Mouse (Mus musculus) cerebellum, adult 2 months (tissue): ENCODE measurements around the gene Fuca2. TPM values are rescaled to one million over a fixed set of nuclear protein-coding genes. Genes with fewer than 3 reads are reported as not detected.

Source experiments
- DNase-seq, 2 experiments: peaks; one replicate each; pipeline ENCODE4 v3.0.0; 2021
- H3K27ac ChIP-seq: fragments of 200-500 bp; 2 replicates; pipeline ENCODE4 v1.5.1; 2012; ENCODE audit warnings: low read length, control low read depth, inconsistent platforms; ENCODE audit not compliant: insufficient read depth
- H3K27me3 ChIP-seq: fragments of 200-500 bp; 2 replicates; pipeline ENCODE4 v1.6.1; 2012; ENCODE audit warnings: inconsistent platforms, mild to moderate bottlenecking, low read length, moderate library complexity; ENCODE audit not compliant: control insufficient read depth, insufficient read depth
- H3K4me1 ChIP-seq: fragments of 200-500 bp; 2 replicates; pipeline ENCODE4 v1.6.1; 2011; ENCODE audit warnings: low read length; ENCODE audit not compliant: control insufficient read depth, insufficient read depth
- H3K4me3 ChIP-seq: fragments of 200-500 bp; replicated peaks from 2 replicates; pipeline ENCODE3; 2011; ENCODE audit warnings: mild to moderate bottlenecking, low read depth, low read length, control low read depth; ENCODE audit not compliant: insufficient read depth
- CTCF ChIP-seq: fragments of 200-500 bp; IDR thresholded peaks from 2 replicates; pipeline ENCODE4 v1.5.1; 2011; ENCODE audit warnings: low read depth, mild to moderate bottlenecking, control low read depth, low read length, moderate library complexity, borderline replicate concordance; ENCODE audit not compliant: insufficient read depth
- POLR2A ChIP-seq: fragments of 200-500 bp; IDR thresholded peaks from 2 replicates; pipeline ENCODE4 v1.6.1; 2011; ENCODE audit warnings: low read length, control low read depth, borderline replicate concordance; ENCODE audit not compliant: insufficient read depth
- WGBS: fragments of 180-500 bp; shearing (Covaris S2); methylation state at CpG from one replicate; pipeline ENCODE4 v1.1.7; 2018; 5-methylcytosine and 5-hydroxymethylcytosine counted together
- polyA plus RNA-seq: library from polyadenylated mRNA; depleted of rRNA; stranded (reverse); fragments of >200 nt; gene quantifications from 2 replicates; pipeline ENCODE4 v1.2.3, GENCODE M21; 2012

The Fuca2 gene
- polyA plus RNA-seq, 1 experiment: 48.0 TPM

DNA sequence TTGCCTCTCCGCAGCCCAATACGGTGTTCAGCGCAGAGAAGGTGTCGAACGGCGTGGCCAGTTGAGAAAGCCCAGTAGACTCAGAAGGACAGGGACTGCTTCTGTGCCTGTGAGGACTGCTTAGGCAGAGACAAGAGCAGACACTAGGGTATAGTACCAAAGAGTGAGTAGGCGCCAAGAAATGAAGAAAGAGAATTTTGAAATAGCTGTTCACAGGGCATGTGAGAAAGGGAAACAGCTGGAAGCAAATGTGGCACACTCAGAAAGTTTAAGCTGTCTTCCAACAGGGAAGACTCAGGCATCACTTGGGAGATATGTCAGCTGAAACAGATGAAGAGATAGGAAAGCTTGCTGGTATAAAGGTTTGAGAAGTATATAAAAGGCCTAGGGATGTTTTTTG lies 37.4 kb downstream of the Fuca2 start:
- no peak overlapping the region for H3K4me3 ChIP-seq
- no peak for TF ChIP-seq CTCF
- TF ChIP-seq POLR2A: no peak
- no peaks in the 10 kb centered on the region for H3K4me1 ChIP-seq
- H3K27ac ChIP-seq: no peak overlapping the region
- no peaks in the 10 kb centered on the region for H3K27me3 ChIP-seq
- no peak for DNase-seq
- 97% methylated on average over 7 of the region's 7 CpGs for WGBS

DNA sequence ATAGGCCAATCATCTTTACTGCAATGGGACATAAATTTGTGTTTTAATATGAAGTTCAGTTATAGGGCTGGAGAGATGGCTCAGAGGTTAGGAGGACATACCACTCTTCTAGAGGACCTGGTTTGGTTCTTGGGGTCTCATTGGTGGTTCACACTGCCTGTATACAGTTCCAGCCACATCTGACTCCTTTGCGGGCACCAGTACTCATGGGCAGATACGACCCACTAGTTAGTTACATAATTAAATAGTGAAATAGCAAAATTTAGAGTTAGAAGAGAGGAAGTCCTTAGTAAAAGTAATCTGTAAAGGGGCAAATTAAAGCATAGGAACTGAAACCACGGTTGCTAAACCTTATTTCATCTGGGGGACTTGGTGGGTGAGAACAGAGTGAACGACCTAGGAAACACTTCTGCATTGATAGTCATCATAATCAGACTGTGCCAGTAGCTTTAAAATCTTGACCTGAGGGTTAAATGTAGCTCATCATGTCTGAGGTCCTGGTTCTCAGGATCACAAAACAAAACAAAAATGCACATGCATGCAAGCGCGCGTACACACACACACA lies 40.5 kb downstream of the Fuca2 start:
- Histone ChIP-seq H3K27ac (no peak overlapping the region), H3K4me3 (no peak overlapping the region), H3K27me3 (no peaks in the 10 kb centered on the region), H3K4me1 (no peaks in the 10 kb centered on the region)
- TF ChIP-seq CTCF (no peak), POLR2A (no peak)
- 93% methylated on average over 7 of the region's 7 CpGs for WGBS
- no peak for DNase-seq

DNA sequence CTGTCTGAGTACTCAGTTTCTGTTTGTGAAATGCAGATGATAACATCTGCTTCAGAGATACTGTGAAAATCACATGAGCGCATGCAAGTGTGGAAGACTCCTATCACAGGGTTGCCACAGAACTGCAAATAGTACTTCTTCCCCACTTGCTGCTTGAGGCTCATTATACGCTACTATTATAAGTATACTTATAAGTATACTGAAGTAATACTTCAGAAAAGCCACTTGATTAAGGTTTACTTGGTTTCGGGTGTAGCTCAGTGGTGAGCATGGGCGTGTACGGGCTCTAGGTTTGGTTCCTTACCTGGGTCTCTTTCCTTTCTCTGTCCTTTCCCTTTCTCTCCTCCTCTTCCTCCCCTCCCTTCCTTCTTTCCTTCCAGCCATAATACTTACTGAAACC lies 42.4 kb downstream of the Fuca2 start:
- WGBS: 96% methylated on average over 5 of the region's 5 CpGs
- TF ChIP-seq CTCF (no peak), POLR2A (no peak)

DNA sequence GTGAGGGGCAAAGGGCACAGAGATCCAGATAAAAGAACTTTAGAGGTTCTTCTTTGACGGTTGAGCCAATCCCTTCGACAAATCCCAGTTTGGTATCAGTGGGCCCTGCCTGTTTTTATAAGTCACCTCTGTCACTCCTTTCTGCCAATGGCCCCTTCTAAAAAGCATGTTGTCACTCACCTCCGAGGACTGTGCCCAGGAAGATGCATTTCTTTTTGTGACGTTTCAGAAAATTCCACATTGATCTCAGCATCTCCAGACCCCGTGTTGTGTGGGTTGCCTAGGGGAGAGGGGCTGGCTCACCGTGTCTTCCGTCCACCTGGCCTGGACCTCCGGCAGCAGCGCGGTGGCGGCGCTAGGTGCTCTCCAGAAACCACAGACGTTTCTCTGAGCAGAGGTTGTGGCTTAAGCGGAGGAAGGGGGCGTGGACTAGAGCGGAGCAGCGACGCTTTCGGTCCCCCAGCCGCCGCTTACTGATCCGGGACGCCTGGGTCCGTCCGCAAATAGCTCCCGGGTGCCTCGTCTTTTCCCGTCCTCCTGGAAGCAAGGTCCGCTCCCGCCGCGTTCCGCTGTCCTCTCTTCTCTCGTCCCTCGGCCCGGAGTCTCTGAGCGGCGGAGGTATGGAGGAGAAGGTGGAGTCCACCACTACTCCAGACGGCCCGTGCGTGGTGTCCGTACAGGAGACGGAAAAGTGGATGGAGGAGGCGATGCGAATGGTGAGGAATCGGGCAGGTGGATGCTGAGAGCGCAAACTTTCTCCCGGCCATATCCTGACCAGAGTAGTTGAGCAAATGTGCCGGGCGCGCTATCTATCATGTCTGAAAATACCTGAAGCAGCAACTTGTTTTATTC lies 53.5 kb downstream of the Fuca2 start, which contains the start of the genes Adat2 and Pex3:
Adat2 (plus strand) TSS at position 249 of the 852 bp plus-strand sequence.
Pex3 (minus strand) TSS at position 497 of the 852 bp plus-strand sequence.
- peak; percentile 74; the same call in 1 of the 2 replicates for TF ChIP-seq POLR2A
- TF ChIP-seq CTCF: no peak
- peak; percentile 85 to 93 for DNase-seq
- Histone ChIP-seq H3K27ac (peak within 1 kb of the TSS; percentile 66), H3K27me3 (no peaks in the 10 kb centered on the region), H3K4me1 (no peaks in the 10 kb centered on the region; the same call in 1 of the 2 replicates), H3K4me3 (peak within 1 kb of the TSS; percentile 95)
- WGBS: under 1% methylated on average over 51 of the region's 51 CpGs

More for the DNA sequence above, 42.4 kb downstream of the Fuca2 start:
- no peak for DNase-seq
- Histone ChIP-seq H3K27ac (no peak overlapping the region), H3K4me1 (no peaks in the 10 kb centered on the region), H3K4me3 (no peak overlapping the region), H3K27me3 (no peaks in the 10 kb centered on the region)

DNA sequence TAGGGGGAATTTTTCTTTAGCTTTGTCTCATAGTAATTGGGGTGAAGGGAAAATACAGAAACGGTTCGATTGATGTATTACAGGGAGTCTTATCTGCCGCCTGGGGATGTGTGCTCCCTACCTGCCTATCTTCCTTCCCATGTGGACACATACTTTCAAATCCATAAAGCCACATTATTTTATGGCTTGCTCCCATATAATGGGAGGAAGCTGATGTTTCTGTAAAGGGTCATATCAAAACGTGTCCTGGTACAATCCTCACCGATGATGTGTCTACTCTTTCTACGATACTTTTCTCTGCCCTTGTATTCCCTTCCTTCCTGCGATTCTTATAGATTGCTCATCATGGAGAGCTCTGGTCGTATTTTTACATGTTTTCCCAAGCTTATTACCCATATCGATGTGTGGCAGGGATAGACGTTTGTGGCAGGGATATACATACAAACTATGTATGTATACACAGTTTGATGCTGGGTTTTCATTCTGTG lies 54.2 kb downstream of the Fuca2 start:
- DNase-seq: no peak

GRCm38 (mm10) chr10:13554316-13554715 lies 55.0 kb downstream of the Fuca2 start:
- H3K4me3 ChIP-seq: no peak overlapping the region
- no peak for TF ChIP-seq POLR2A
- no peak for TF ChIP-seq CTCF
- H3K27me3 ChIP-seq: no peaks in the 10 kb centered on the region
- H3K27ac ChIP-seq: no peak overlapping the region
- no peak for DNase-seq
- H3K4me1 ChIP-seq: no peaks in the 10 kb centered on the region; the same call in 1 of the 2 replicates
- 89% methylated on average over 1 of the region's 1 CpGs for WGBS

More for the DNA sequence above, 54.2 kb downstream of the Fuca2 start:
- Histone ChIP-seq H3K27ac (no peak overlapping the region), H3K27me3 (no peaks in the 10 kb centered on the region), H3K4me1 (no peaks in the 10 kb centered on the region; the same call in 1 of the 2 replicates), H3K4me3 (peak overlapping the region; percentile 95)
- WGBS: 16% methylated on average over 10 of the region's 10 CpGs
- TF ChIP-seq POLR2A: no peak
- TF ChIP-seq CTCF: no peak

GRCm38 (mm10) chr10:13560014-13560674 lies 60.8 kb downstream of the Fuca2 start:
- no peak for TF ChIP-seq POLR2A
- no peak for TF ChIP-seq CTCF
- H3K4me3 ChIP-seq: no peak overlapping the region
- no peaks in the 10 kb centered on the region for H3K4me1 ChIP-seq
- WGBS: 89% methylated on average over 13 of the region's 13 CpGs
- DNase-seq: no peak
- no peak overlapping the region for H3K27ac ChIP-seq
- H3K27me3 ChIP-seq: no peaks in the 10 kb centered on the region
